Mouse (Mus musculus) heart, embryonic 11.5 days (tissue): ENCODE results near the gene Fiz1. TPM values are rescaled to one million over a fixed set of nuclear protein-coding genes. Genes with fewer than 3 reads are reported as not detected.
"Not testable (repeated sequence)": the region's sequence is repeated elsewhere in the genome, so short reads cannot be mapped to it uniquely, and the experiment has no call there.

ENCODE experiments used
- ATAC-seq: fragments of 200-750 bp; cut with Nextera tagmentation; replicated peaks from 2 replicates; pipeline ENCODE4 v1.8.0; 2017; ENCODE audit warnings: moderate library complexity; ENCODE audit not compliant: insufficient number of reproducible peaks, low FRiP score, low TSS enrichment
- H3K27ac ChIP-seq: fragments of 300-500 bp; sonication (generic); 2 replicates; pipeline ENCODE4 v1.5.1; 2014; ENCODE audit warnings: mild to moderate bottlenecking, low read depth, low read length
- H3K27me3 ChIP-seq: fragments of 300-500 bp; sonication (generic); 2 replicates; pipeline ENCODE4 v1.6.1; 2014; ENCODE audit warnings: mild to moderate bottlenecking, low read length, mixed read lengths; ENCODE audit not compliant: control insufficient read depth, insufficient read depth
- H3K36me3 ChIP-seq: fragments of 300-500 bp; sonication (generic); 2 replicates; pipeline ENCODE4 v1.6.1; 2014; ENCODE audit warnings: mild to moderate bottlenecking, low read length, moderate library complexity, mixed read lengths; ENCODE audit not compliant: control insufficient read depth, insufficient read depth
- H3K4me1 ChIP-seq: fragments of 300-500 bp; sonication (generic); 2 replicates; pipeline ENCODE4 v1.6.1; 2014; ENCODE audit warnings: low read length; ENCODE audit not compliant: control insufficient read depth, insufficient read depth
- H3K4me2 ChIP-seq: fragments of 300-500 bp; sonication (generic); 2 replicates; pipeline ENCODE4 v1.6.1; 2014; ENCODE audit warnings: mild to moderate bottlenecking, moderate library complexity
- H3K4me3 ChIP-seq: fragments of 300-500 bp; sonication (generic); 2 replicates; pipeline ENCODE4 v1.5.1; 2014; ENCODE audit warnings: low read depth, low read length
- H3K9ac ChIP-seq: fragments of 300-500 bp; sonication (generic); 2 replicates; pipeline ENCODE4 v1.6.1; 2014; ENCODE audit warnings: mild to moderate bottlenecking, low read depth, low read length, moderate library complexity
- H3K9me3 ChIP-seq: fragments of 300-500 bp; sonication (generic); replicated peaks from 2 replicates; pipeline ENCODE4 v1.6.1; 2016; ENCODE audit warnings: low read length; ENCODE audit not compliant: control insufficient read depth
- WGBS: fragments of 180-500 bp; shearing (Covaris S2); extraction: QIAGEN DNeasy Blood & Tissue Kit; methylation state at CpG from one replicate; pipeline ENCODE4 v1.1.7; 2014; ENCODE audit not compliant: insufficient replicate concordance; 5-methylcytosine and 5-hydroxymethylcytosine counted together
- polyA plus RNA-seq: library from polyadenylated mRNA; unstranded; fragments of >200 nt; fragmentation: Nextera tagmentation; extraction: Ambion mirVana; gene quantifications from 2 replicates; pipeline ENCODE4 v1.2.1, GENCODE M21; 2014

Gene Fiz1
- polyA plus RNA-seq, 1 experiment from 2014 or later: 25.5 TPM

GRCm38 (mm10) chr7:5019576-5019975 lies 5.1 kb upstream of the Fiz1 start:
- Histone ChIP-seq H3K4me1 (peaks cover 11% of the 10 kb centered on the region; the same call in 1 of the 2 replicates), H3K27ac (peak overlapping the region; percentile 96), H3K36me3 (peaks cover 10% of the 10 kb centered on the region), H3K9ac (peak overlapping the region; percentile 98), H3K4me3 (peak overlapping the region; percentile 90), H3K4me2 (peak overlapping the region; percentile 83)
- H3K9me3 ChIP-seq, ATAC-seq, H3K27me3 ChIP-seq: not testable (repeated sequence)
- 28% methylated on average over 8 of the region's 8 CpGs for WGBS

GRCm38 (mm10) chr7:5017931-5018330 lies 3.4 kb upstream of the Fiz1 start:
- H3K27me3 ChIP-seq: no peaks in the 10 kb centered on the region
- H3K27ac ChIP-seq: no peak overlapping the region; the same call in 1 of the 2 replicates
- peaks cover 10% of the 10 kb centered on the region for H3K36me3 ChIP-seq
- no peak for ATAC-seq
- no peaks in the 10 kb centered on the region for H3K9me3 ChIP-seq
- 94% methylated on average over 20 of the region's 21 CpGs for WGBS
- peaks cover 11% of the 10 kb centered on the region; the same call in 1 of the 2 replicates for H3K4me1 ChIP-seq
- no peak overlapping the region for H3K4me2 ChIP-seq
- H3K9ac ChIP-seq: no peak overlapping the region
- no peak overlapping the region for H3K4me3 ChIP-seq

GRCm38 (mm10) chr7:5017352-5017751 lies 2.9 kb upstream of the Fiz1 start:
- H3K9me3 ChIP-seq: no peaks in the 10 kb centered on the region
- no peak overlapping the region for H3K4me2 ChIP-seq
- no peak overlapping the region for H3K27ac ChIP-seq
- no peaks in the 10 kb centered on the region for H3K27me3 ChIP-seq
- 91% methylated on average over 16 of the region's 16 CpGs for WGBS
- H3K4me1 ChIP-seq: peaks cover 11% of the 10 kb centered on the region; the same call in 1 of the 2 replicates
- no peak overlapping the region for H3K9ac ChIP-seq
- peaks cover 11% of the 10 kb centered on the region for H3K36me3 ChIP-seq
- no peak overlapping the region for H3K4me3 ChIP-seq
- no peak for ATAC-seq

- H3K4me2 ChIP-seq: no peak overlapping the region
- no peak overlapping the region for H3K9ac ChIP-seq
- peaks cover 11% of the 10 kb centered on the region; the same call in 1 of the 2 replicates for H3K4me1 ChIP-seq
- H3K27ac ChIP-seq: no peak overlapping the region
- ATAC-seq: no peak
- no peak overlapping the region for H3K4me3 ChIP-seq
- H3K27me3 ChIP-seq: no peaks in the 10 kb centered on the region
- peaks cover 9% of the 10 kb centered on the region for H3K36me3 ChIP-seq
- H3K9me3 ChIP-seq: no peaks in the 10 kb centered on the region
- 92% methylated on average over 2 of the region's 2 CpGs for WGBS
These were observed 2.4 kb upstream of the Fiz1 start for GRCm38 (mm10) chr7:5016920-5017319.

GRCm38 (mm10) chr7:5016057-5016456 lies 1.6 kb upstream of the Fiz1 start:
- Histone ChIP-seq H3K4me1 (peaks cover 4% of the 10 kb centered on the region; the same call in 1 of the 2 replicates), H3K9me3 (no peaks in the 10 kb centered on the region), H3K4me2 (peak overlapping the region; percentile 78), H3K36me3 (peaks cover 12% of the 10 kb centered on the region), H3K4me3 (peak overlapping the region; percentile 83), H3K9ac (peak overlapping the region; percentile 96), H3K27ac (peak overlapping the region; percentile 99), H3K27me3 (no peaks in the 10 kb centered on the region)
- 67% methylated on average over 3 of the region's 3 CpGs for WGBS
- no peak for ATAC-seq

- peak; percentile 82 for ATAC-seq
- WGBS: 1% methylated on average over 72 of the region's 76 CpGs
- H3K27me3 ChIP-seq: no peaks in the 10 kb centered on the region
These were observed 863 bp upstream of the Fiz1 start, which contains the start of gene Gm44973 for GRCm38 (mm10) chr7:5015118-5016001. Gm44973 (plus strand) TSS chr7:5015496.

GRCm38 (mm10) chr7:5012681-5013513 lies 1.6 kb downstream of the Fiz1 start:
- WGBS: 90% methylated on average over 27 of the region's 27 CpGs
- Histone ChIP-seq H3K9me3 (no peaks in the 10 kb centered on the region), H3K27ac (no peak overlapping the region), H3K4me2 (no peak overlapping the region), H3K4me3 (no peak overlapping the region), H3K27me3 (no peaks in the 10 kb centered on the region), H3K4me1 (0 out of 2 replicates have a peak, but pooled peaks cover 2% of the 10 kb centered on the region), H3K36me3 (peaks cover 42% of the 10 kb centered on the region), H3K9ac (no peak overlapping the region)
- ATAC-seq: no peak

More at GRCm38 (mm10) chr7:5015118-5016001, 863 bp upstream of the Fiz1 start, which contains the start of gene Gm44973:
- Histone ChIP-seq H3K27ac (peak within 1 kb of the TSS; percentile 99), H3K9me3 (no peaks in the 10 kb centered on the region), H3K4me3 (peak within 1 kb of the TSS; percentile 83), H3K9ac (peak within 1 kb of the TSS; percentile 96), H3K4me1 (0 out of 2 replicates have a peak, but pooled peaks cover 2% of the 10 kb centered on the region), H3K4me2 (peak within 1 kb of the TSS; percentile 78), H3K36me3 (peaks cover 18% of the 10 kb centered on the region)

- Histone ChIP-seq H3K9ac (no peak overlapping the region), H3K27ac (no peak overlapping the region), H3K27me3 (no peaks in the 10 kb centered on the region), H3K4me3 (no peak overlapping the region), H3K4me2 (no peak overlapping the region), H3K4me1 (no peaks in the 10 kb centered on the region), H3K9me3 (no peaks in the 10 kb centered on the region), H3K36me3 (peaks cover 57% of the 10 kb centered on the region)
- ATAC-seq: no peak
- WGBS: 94% methylated on average over 26 of the region's 26 CpGs
These were observed 6.3 kb downstream of the Fiz1 start for GRCm38 (mm10) chr7:5008229-5008628.
